Mouse (Mus musculus) kidney, adult 2 months (tissue): ENCODE data around the gene Ankrd27.

Experiments
- CTCF ChIP-seq: fragments of 200-500 bp; conservative IDR thresholded peaks from 2 replicates; pipeline ENCODE4 v1.5.1; 2011; ENCODE audit warnings: low read depth, mild to moderate bottlenecking, control low read depth, low read length, moderate library complexity, mixed read lengths; ENCODE audit not compliant: insufficient read depth, insufficient read length
- POLR2A ChIP-seq: fragments of 200-500 bp; IDR thresholded peaks from one replicate; pipeline ENCODE4 v1.6.1; 2011; ENCODE audit warnings: low read depth, low read length, control low read depth

DNA sequence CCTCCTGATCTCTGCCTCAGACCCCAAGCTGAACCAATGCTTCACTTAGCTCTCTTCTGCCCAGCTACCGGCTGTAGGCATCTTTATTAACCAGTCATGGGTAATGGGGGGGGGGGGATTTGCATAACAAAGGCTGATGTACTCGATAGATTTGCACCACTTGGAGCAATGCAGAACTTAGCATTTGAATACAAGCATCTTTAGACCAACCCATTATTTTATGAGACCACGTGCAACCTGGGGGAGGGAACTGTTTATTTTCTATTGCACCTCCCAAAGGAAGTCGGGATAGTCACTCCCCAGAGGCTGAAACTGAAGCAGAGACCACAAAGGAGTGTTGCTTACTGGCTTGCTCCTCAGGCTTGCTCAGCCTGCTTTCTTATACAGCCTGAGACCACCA is 31.5 kb downstream of the Ankrd27 start:
- TF ChIP-seq CTCF: no peak
- no peak for TF ChIP-seq POLR2A
